Mouse (Mus musculus) forebrain, embryonic 13.5 days (tissue): ENCODE results near the gene Phyhipl. TPM values are rescaled to one million over a fixed set of nuclear protein-coding genes. Genes with fewer than 3 reads are reported as not detected.
A peak's percentile ranks its signal among the peaks of the same experiment; 100 is the strongest.

Experiments used
- ATAC-seq: fragments of 200-750 bp; cut with Nextera tagmentation; 2 replicates; pipeline ENCODE4 v1.8.0; 2017
- H3K27ac ChIP-seq: fragments of 300-500 bp; sonication (generic); 2 replicates; pipeline ENCODE4 v1.5.1; 2015; ENCODE audit warnings: inconsistent platforms, mild to moderate bottlenecking, moderate library complexity
- H3K27me3 ChIP-seq: fragments of 300-500 bp; sonication (generic); 2 replicates; pipeline ENCODE4 v1.6.1; 2015; ENCODE audit warnings: mild to moderate bottlenecking, inconsistent platforms
- H3K36me3 ChIP-seq: fragments of 300-500 bp; sonication (generic); 2 replicates; pipeline ENCODE4 v1.6.1; 2015; ENCODE audit warnings: mild to moderate bottlenecking, inconsistent platforms; ENCODE audit not compliant: poor library complexity, severe bottlenecking
- H3K4me1 ChIP-seq: fragments of 300-500 bp; sonication (generic); 2 replicates; pipeline ENCODE4 v1.6.1; 2015; ENCODE audit warnings: inconsistent platforms
- H3K4me2 ChIP-seq: fragments of 300-500 bp; sonication (generic); 2 replicates; pipeline ENCODE4 v1.6.1; 2015; ENCODE audit warnings: inconsistent platforms, mild to moderate bottlenecking, moderate library complexity
- H3K4me3 ChIP-seq: fragments of 300-500 bp; sonication (generic); 2 replicates; pipeline ENCODE4 v1.5.1; 2015; ENCODE audit warnings: mild to moderate bottlenecking, inconsistent platforms
- H3K9ac ChIP-seq: fragments of 300-500 bp; sonication (generic); 2 replicates; pipeline ENCODE4 v1.6.1; 2015; ENCODE audit warnings: mild to moderate bottlenecking, inconsistent platforms
- H3K9me3 ChIP-seq: fragments of 300-500 bp; sonication (generic); replicated peaks from 2 replicates; pipeline ENCODE4 v1.6.1; 2016; ENCODE audit warnings: inconsistent platforms
- WGBS: fragments of 180-500 bp; shearing (Covaris S2); methylation state at CpG from one replicate; pipeline ENCODE4 v1.1.7; 2015; 5-methylcytosine and 5-hydroxymethylcytosine counted together
- polyA plus RNA-seq: library from polyadenylated mRNA; unstranded; fragments of >200 nt; fragmentation: Nextera tagmentation; extraction: Ambion mirVana; gene quantifications from 2 replicates; pipeline ENCODE4 v1.2.1, GENCODE M21; 2015

Gene Phyhipl
- polyA plus RNA-seq, 1 experiment from 2014 or later, result 85.8 TPM

GRCm38 (mm10) chr10:70654655-70655054 is 1.1 kb downstream of the Phyhipl start:
- ATAC-seq, result no peak

GRCm38 (mm10) chr10:70654139-70654538 is 1.6 kb downstream of the Phyhipl start:
- 63% methylated on average over 3 of the region's 3 CpGs for WGBS
- ATAC-seq, result no peak

More at GRCm38 (mm10) chr10:70654655-70655054, 1.1 kb downstream of the Phyhipl start:
- Histone ChIP-seq H3K27ac (no peak overlapping the region), H3K9ac (no peak overlapping the region), H3K4me2 (no peak overlapping the region), H3K9me3 (no peaks in the 10 kb centered on the region), H3K36me3 (no peaks in the 10 kb centered on the region), H3K4me1 (peaks cover 23% of the 10 kb centered on the region), H3K27me3 (no peaks in the 10 kb centered on the region), H3K4me3 (no peak overlapping the region)
- 73% methylated on average over 4 of the region's 4 CpGs for WGBS

DNA sequence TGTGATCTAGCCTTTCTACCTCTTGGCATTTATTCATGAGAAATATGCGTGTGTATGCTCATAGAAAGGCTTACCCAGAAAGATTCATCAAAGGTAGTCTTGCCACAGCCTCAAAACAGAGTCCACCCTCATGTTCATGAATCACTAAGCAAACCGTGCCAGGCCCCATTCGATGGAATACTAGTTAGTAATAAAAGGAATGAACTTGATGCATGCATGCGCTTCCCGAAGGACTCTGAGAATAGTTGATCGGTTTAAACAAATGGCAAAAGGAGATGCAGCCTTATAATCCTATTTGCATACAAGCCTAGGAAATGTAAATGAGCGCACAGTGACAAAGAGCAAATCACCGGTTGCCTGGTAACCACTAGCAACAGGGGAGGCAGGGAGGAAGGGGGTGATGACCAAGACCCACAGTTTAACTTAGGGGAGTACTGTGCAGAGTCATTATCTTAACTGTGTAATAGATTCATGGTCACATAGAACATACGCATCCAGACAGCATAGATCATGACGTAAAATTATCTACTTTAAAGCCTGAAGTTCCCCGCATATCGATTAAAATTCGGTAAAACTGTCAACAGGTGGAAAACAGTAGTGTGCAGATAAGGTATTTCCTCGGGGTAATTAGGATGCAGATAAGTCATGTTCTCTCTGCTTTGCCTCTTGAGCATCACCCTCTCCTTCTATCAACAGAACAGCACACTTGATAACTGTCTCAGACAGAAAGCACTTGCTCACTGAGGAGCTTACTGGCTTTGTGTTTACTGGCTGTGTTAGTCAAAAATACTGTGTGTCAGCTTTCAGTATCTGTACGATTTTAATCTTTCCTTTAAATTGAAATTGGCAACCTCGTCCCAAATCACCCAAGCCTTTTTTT is 3.8 kb downstream of the Phyhipl start:
- no peaks in the 10 kb centered on the region for H3K36me3 ChIP-seq
- H3K9me3 ChIP-seq, result no peaks in the 10 kb centered on the region
- H3K27me3 ChIP-seq, result no peaks in the 10 kb centered on the region
- H3K27ac ChIP-seq, result no peak overlapping the region
- WGBS, result 29% methylated on average over 16 of the region's 16 CpGs
- peaks cover 23% of the 10 kb centered on the region for H3K4me1 ChIP-seq
- H3K4me3 ChIP-seq, result no peak overlapping the region
- peak; percentile 70; the same call in 1 of the 2 replicates for ATAC-seq
- H3K9ac ChIP-seq, result no peak overlapping the region
- peak overlapping the region; percentile 22 for H3K4me2 ChIP-seq

More at GRCm38 (mm10) chr10:70654139-70654538, 1.6 kb downstream of the Phyhipl start:
- Histone ChIP-seq H3K36me3 (no peaks in the 10 kb centered on the region), H3K27me3 (no peaks in the 10 kb centered on the region), H3K4me2 (no peak overlapping the region), H3K9ac (no peak overlapping the region), H3K4me1 (peaks cover 23% of the 10 kb centered on the region), H3K27ac (no peak overlapping the region), H3K9me3 (no peaks in the 10 kb centered on the region), H3K4me3 (no peak overlapping the region)

DNA sequence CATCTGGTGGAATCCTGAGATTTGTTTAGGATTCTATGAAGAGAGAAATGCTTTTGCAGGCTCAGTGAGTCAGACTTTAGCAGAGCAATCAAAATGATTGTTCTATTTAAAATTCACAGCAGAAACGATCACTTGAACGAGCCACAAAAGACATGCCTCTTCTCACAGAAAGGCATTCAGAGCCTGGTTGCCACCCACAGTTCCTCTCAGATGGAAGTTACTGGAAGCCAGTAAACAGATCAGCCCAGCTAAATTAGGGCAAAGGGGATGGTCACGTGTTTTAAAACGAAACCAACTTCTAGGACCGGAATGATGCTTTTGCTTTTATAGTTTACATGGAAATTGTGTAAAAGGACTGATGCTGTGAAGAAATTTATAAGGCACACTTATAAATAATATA is 6.9 kb downstream of the Phyhipl start:
- WGBS, result 31% methylated on average over 5 of the region's 5 CpGs
- no peak overlapping the region for H3K9ac ChIP-seq
- H3K4me3 ChIP-seq, result no peak overlapping the region
- no peaks in the 10 kb centered on the region for H3K27me3 ChIP-seq
- no peaks in the 10 kb centered on the region for H3K36me3 ChIP-seq
- no peak for ATAC-seq
- no peak overlapping the region for H3K4me2 ChIP-seq
- no peak overlapping the region for H3K27ac ChIP-seq
- H3K9me3 ChIP-seq, result no peaks in the 10 kb centered on the region
- peaks cover 12% of the 10 kb centered on the region for H3K4me1 ChIP-seq

DNA sequence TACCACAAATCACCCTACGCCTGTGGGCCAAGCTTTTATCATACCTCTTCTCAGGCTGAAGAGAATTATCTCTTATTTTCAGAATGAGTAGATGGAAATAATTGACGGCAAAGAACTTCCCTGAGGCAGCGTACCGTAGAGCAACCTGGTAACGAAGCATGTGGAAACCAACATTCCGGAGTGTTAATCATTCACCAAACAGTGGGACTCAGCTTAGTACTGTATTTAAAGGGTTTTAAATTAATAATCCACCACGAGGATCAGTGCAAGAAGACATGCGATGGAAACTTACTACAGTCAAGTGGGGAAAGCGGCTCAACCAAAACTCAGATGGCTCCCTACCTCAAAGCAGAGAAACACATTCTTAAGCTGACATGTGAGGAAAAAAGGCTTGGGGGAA is 12.6 kb downstream of the Phyhipl start:
- Histone ChIP-seq H3K36me3 (no peaks in the 10 kb centered on the region), H3K4me3 (no peak overlapping the region), H3K4me2 (no peak overlapping the region), H3K9me3 (no peaks in the 10 kb centered on the region), H3K27ac (no peak overlapping the region), H3K4me1 (peaks cover 28% of the 10 kb centered on the region), H3K27me3 (no peaks in the 10 kb centered on the region), H3K9ac (no peak overlapping the region)
- no peak for ATAC-seq
- 70% methylated on average over 9 of the region's 9 CpGs for WGBS

GRCm38 (mm10) chr10:70640896-70641596 is 14.7 kb downstream of the Phyhipl start:
- WGBS, result 75% methylated on average over 11 of the region's 11 CpGs
- ATAC-seq, result peak; percentile 60; the same call in 1 of the 2 replicates
- Histone ChIP-seq H3K4me2 (no peak overlapping the region), H3K27ac (no peak overlapping the region), H3K27me3 (no peaks in the 10 kb centered on the region), H3K36me3 (no peaks in the 10 kb centered on the region), H3K4me3 (no peak overlapping the region), H3K9ac (no peak overlapping the region), H3K9me3 (no peaks in the 10 kb centered on the region), H3K4me1 (peaks cover 40% of the 10 kb centered on the region)

DNA sequence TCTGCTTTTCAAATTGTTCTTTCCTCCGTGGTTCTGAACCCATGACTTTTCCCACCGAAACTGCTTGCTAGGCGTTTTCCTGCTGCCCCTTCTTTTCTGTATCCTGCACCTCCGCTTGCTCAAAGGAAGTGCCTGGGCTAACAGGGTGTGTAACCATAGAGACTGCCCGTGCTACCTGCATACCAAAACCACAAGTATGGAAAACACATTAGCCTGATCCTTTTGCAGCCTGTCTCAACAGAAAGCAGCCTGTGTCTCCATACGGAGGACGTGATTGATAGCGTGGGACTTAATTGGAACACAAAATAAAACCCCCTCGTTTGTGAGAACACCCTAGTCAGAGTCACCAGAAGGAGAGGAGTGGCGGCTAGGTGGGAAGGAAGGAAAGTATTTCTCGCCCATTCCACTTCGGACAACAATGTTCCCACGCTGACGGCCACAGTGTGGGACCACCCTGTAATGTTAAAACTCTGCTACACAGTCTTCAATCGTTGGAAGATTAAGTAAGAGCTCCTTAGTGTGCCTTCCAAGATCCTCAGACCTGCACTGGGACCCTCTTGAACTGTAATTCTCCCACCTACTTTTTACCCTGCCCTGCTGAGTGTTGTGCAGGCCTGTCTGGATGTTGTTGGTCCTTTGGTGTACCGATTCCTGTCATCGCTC is 15.6 kb downstream of the Phyhipl start:
- Histone ChIP-seq H3K4me3 (no peak overlapping the region), H3K9me3 (no peaks in the 10 kb centered on the region), H3K4me1 (peaks cover 40% of the 10 kb centered on the region), H3K9ac (no peak overlapping the region), H3K36me3 (no peaks in the 10 kb centered on the region), H3K27me3 (no peaks in the 10 kb centered on the region), H3K27ac (peak overlapping the region; percentile 48; the same call in 1 of the 2 replicates), H3K4me2 (peak overlapping the region; percentile 18)
- WGBS, result 29% methylated on average over 17 of the region's 17 CpGs
- peak; percentile 70 for ATAC-seq

DNA sequence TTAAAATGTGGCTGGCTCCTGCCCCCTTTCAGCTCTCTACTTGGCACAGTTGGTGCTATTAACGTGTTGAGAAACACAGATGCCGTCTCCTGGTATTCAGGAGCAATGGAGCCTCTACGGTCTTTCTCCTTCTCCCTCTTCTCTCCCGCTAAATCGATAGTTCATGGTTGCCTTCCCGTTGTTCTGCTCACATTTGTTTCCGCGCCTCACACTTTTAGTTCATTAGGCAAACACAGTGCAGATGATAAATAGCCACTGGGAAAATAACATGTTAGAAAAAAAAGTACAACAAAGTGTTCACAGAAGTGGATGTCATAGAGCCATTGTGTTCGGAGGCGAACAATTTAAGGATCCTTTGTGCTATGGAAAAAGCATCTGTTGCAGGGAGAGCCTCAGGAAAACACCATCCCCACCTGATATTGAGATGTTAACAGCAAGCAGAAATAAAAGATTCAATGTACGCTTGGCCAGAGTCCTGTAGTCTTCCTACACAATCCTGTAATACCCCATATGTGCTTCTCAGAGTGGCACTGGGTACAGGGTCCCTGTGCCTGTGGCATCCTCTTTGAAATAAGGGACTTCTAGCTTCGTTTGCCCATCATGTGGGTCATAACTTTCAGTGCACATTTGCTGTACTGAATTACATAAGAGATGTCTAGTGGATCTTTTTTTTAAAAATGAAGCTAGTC is 18.0 kb downstream of the Phyhipl start:
- H3K27me3 ChIP-seq, result no peaks in the 10 kb centered on the region
- peak overlapping the region; percentile 44; the same call in 1 of the 2 replicates for H3K27ac ChIP-seq
- H3K4me3 ChIP-seq, result no peak overlapping the region; the same call in 1 of the 2 replicates
- H3K9ac ChIP-seq, result no peak overlapping the region
- peak overlapping the region; percentile 8; the same call in 1 of the 2 replicates for H3K4me2 ChIP-seq
- no peaks in the 10 kb centered on the region for H3K9me3 ChIP-seq
- H3K4me1 ChIP-seq, result peaks cover 40% of the 10 kb centered on the region
- H3K36me3 ChIP-seq, result no peaks in the 10 kb centered on the region
- WGBS, result 32% methylated on average over 12 of the region's 12 CpGs
- ATAC-seq, result peak; percentile 56; the same call in 1 of the 2 replicates

- peaks cover 28% of the 10 kb centered on the region for H3K4me1 ChIP-seq
- H3K9ac ChIP-seq, result no peak overlapping the region
- no peaks in the 10 kb centered on the region for H3K36me3 ChIP-seq
- 85% methylated on average over 1 of the region's 1 CpGs for WGBS
- no peak overlapping the region for H3K27ac ChIP-seq
- no peak for ATAC-seq
- H3K9me3 ChIP-seq, result no peaks in the 10 kb centered on the region
- no peak overlapping the region for H3K4me2 ChIP-seq
- no peaks in the 10 kb centered on the region for H3K27me3 ChIP-seq
- no peak overlapping the region for H3K4me3 ChIP-seq
These were observed 20.5 kb downstream of the Phyhipl start for GRCm38 (mm10) chr10:70635261-70635660.

- Histone ChIP-seq H3K27ac (no peak overlapping the region), H3K4me1 (no peaks in the 10 kb centered on the region), H3K9me3 (no peaks in the 10 kb centered on the region), H3K9ac (no peak overlapping the region), H3K4me3 (no peak overlapping the region), H3K36me3 (no peaks in the 10 kb centered on the region), H3K27me3 (no peaks in the 10 kb centered on the region), H3K4me2 (no peak overlapping the region)
- ATAC-seq, result no peak
- 88% methylated on average over 1 of the region's 1 CpGs for WGBS
These were observed 24.6 kb downstream of the Phyhipl start for GRCm38 (mm10) chr10:70631142-70631541.

DNA sequence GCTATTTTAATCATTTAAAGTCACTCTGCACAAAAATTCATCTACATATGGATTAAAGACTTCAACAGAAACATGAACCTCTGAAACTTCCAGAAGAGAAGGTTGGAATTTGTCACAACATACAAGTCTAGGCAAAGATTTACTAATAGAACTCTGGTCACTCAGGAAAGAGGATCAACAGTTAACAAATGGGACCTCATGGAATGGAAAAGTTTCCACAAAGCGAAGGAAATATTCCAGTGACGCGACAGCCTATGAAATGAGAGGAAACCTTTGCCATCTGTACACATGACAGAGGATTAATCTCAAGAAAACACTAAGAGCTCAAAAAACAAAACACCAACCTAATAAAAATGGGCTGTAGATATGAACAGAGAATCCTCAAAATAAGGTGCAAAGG is 32.3 kb downstream of the Phyhipl start:
- no peak overlapping the region for H3K27ac ChIP-seq
- 98% methylated on average over 3 of the region's 3 CpGs for WGBS
- H3K9ac ChIP-seq, result no peak overlapping the region
- no peaks in the 10 kb centered on the region for H3K27me3 ChIP-seq
- H3K4me2 ChIP-seq, result no peak overlapping the region
- H3K4me1 ChIP-seq, result no peaks in the 10 kb centered on the region
- ATAC-seq, result no peak
- H3K36me3 ChIP-seq, result no peaks in the 10 kb centered on the region
- H3K9me3 ChIP-seq, result no peaks in the 10 kb centered on the region
- no peak overlapping the region for H3K4me3 ChIP-seq
